Mouse (Mus musculus) kidney, postnatal 4 days (tissue): ENCODE data around the gene Rfx2.

Experiments used
- DNase-seq, 2 experiments: peaks; one replicate each; pipeline ENCODE4 v3.0.0; 2021; ENCODE audit warnings: mixed read lengths in 2 of 2

The Rfx2 gene

GRCm38 (mm10) chr17:56778779-56779362, 51.9 kb downstream of the Rfx2 start:
- DNase-seq: peak; percentile 37 to 59

- DNase-seq: no peak
These were observed 53.2 kb downstream of the Rfx2 start for GRCm38 (mm10) chr17:56777568-56777967.

- no peak for DNase-seq
These were observed 60.9 kb downstream of the Rfx2 start, which contains the start of gene Prr22 for GRCm38 (mm10) chr17:56769950-56770349. Gene Prr22, plus strand, starts transcription at chr17:56770250.

GRCm38 (mm10) chr17:56768941-56769340, 61.9 kb downstream of the Rfx2 start:
- no peak for DNase-seq

GRCm38 (mm10) chr17:56767531-56768135, 63.2 kb downstream of the Rfx2 start:
- DNase-seq: no peak

GRCm38 (mm10) chr17:56766631-56767405, 64.0 kb downstream of the Rfx2 start:
- DNase-seq: no peak

GRCm38 (mm10) chr17:56765431-56765830, 65.4 kb downstream of the Rfx2 start:
- DNase-seq: no peak

- peak; percentile 86 to 91 for DNase-seq
These were observed 66.1 kb downstream of the Rfx2 start, which contains the start of gene Dus3l for GRCm38 (mm10) chr17:56764474-56765354. Gene Dus3l, plus strand, starts transcription at chr17:56764757.

GRCm38 (mm10) chr17:56763741-56764250, 67.0 kb downstream of the Rfx2 start:
- DNase-seq: no peak

GRCm38 (mm10) chr17:56762769-56763731, 67.8 kb downstream of the Rfx2 start:
- peak; percentile 60 to 69 for DNase-seq

- DNase-seq: peak; percentile 95 to 96
These were observed 68.8 kb downstream of the Rfx2 start for GRCm38 (mm10) chr17:56761991-56762410.

GRCm38 (mm10) chr17:56761077-56761476, 69.7 kb downstream of the Rfx2 start:
- DNase-seq: no peak

GRCm38 (mm10) chr17:56759261-56759660, 71.6 kb downstream of the Rfx2 start:
- DNase-seq: no peak

GRCm38 (mm10) chr17:56758132-56758531, 72.7 kb downstream of the Rfx2 start:
- peak; percentile 85 to 90 for DNase-seq

GRCm38 (mm10) chr17:56757416-56758123, 73.2 kb downstream of the Rfx2 start, which contains the start of gene Nrtn:
Gene Nrtn, minus strand, starts transcription at chr17:56757530.
- DNase-seq: peak; percentile 96 to 97

GRCm38 (mm10) chr17:56756703-56757399, 74.0 kb downstream of the Rfx2 start:
- peak; percentile 59 to 70 for DNase-seq

- DNase-seq: peak in 1 of 2 experiments; percentile 35
These were observed 76.3 kb downstream of the Rfx2 start for GRCm38 (mm10) chr17:56754271-56755185.

GRCm38 (mm10) chr17:56753452-56753851, 77.4 kb downstream of the Rfx2 start:
- no peak for DNase-seq
